Mouse (Mus musculus): ENCODE measurements around the gene Ttc23. TPM values are rescaled to one million over a fixed set of nuclear protein-coding genes. Genes with fewer than 3 reads are reported as not detected.

Ttc23 gene
- polyA plus RNA-seq, 1 experiment: 2.2 TPM

DNA sequence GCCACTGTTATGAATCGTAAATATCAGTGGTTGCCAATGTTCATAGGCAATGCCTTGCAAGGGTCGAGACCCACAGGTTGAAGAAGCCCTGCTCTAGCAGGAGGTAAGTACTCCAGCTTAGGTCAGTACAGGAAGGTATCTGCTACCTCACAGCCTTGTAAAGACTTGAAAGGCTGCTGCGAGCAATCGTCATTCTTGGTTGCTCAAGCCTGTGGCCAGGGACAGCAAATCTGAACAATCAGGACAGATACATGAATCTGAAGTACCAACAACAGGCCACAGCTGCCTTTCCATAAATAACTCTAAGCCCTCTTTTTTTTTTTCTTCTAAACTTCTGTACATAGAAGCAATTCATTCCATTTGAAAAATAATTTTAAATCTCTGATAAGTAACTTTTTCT lies 85.1 kb downstream of the Ttc23 start:
- H3K27ac ChIP-seq (ENCODE audit: insufficient read depth, low read depth, low read length): no peak overlapping the region
- TF ChIP-seq CTCF (IDR thresholded peaks at IDR 0.05; ENCODE audit: extremely low read depth, insufficient read length, insufficient replicate concordance, low read depth, low read length) (no peak), POLR2A (IDR thresholded peaks at IDR 0.05; ENCODE audit: low read depth, low read length) (no peak)
- WGBS: 74% methylated on average over 4 of the region's 4 CpGs
- no peaks in the 10 kb centered on the region for H3K4me1 ChIP-seq (ENCODE audit: control insufficient read depth, insufficient read depth, insufficient read length, low read length)
- no peak overlapping the region for H3K4me3 ChIP-seq (ENCODE audit: low read depth, low read length)
- H3K36me3 ChIP-seq (ENCODE audit: control insufficient read depth, insufficient read depth, low read length): no peaks in the 10 kb centered on the region
- H3K27me3 ChIP-seq (ENCODE audit: control insufficient read depth, insufficient read depth, low read length): no peaks in the 10 kb centered on the region

DNA sequence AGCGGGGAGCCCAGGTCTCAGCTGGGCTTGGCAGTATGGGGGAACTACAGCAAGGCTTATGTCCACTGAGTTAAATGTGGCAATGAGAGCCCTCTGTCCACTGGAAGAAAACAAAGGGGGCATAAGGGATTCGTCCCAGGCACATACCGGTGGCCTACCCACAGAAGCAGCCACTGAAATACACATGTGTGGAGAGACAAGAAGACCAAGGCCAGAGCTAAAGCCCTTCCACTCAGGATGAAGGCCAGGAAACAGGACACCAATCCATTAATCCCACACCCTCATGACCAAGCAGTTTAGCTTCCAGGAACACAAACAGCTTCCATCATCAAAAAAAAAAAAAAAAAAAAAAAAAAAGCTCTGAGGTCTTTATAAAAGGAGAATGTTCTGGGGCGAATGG lies 93.2 kb downstream of the Ttc23 start:
- Histone ChIP-seq H3K27ac (ENCODE audit: insufficient read depth, low read depth, low read length) (peak overlapping the region; percentile 9; the same call in 1 of the 2 replicates), H3K27me3 (ENCODE audit: control insufficient read depth, insufficient read depth, low read length) (no peaks in the 10 kb centered on the region), H3K4me3 (ENCODE audit: low read depth, low read length) (no peak overlapping the region), H3K4me1 (ENCODE audit: control insufficient read depth, insufficient read depth, insufficient read length, low read length) (peaks cover 3% of the 10 kb centered on the region), H3K36me3 (ENCODE audit: control insufficient read depth, insufficient read depth, low read length) (no peaks in the 10 kb centered on the region)
- 79% methylated on average over 4 of the region's 4 CpGs for WGBS
- TF ChIP-seq POLR2A (IDR thresholded peaks at IDR 0.05; ENCODE audit: low read depth, low read length) (no peak), CTCF (IDR thresholded peaks at IDR 0.05; ENCODE audit: extremely low read depth, insufficient read length, insufficient replicate concordance, low read depth, low read length) (no peak)

DNA sequence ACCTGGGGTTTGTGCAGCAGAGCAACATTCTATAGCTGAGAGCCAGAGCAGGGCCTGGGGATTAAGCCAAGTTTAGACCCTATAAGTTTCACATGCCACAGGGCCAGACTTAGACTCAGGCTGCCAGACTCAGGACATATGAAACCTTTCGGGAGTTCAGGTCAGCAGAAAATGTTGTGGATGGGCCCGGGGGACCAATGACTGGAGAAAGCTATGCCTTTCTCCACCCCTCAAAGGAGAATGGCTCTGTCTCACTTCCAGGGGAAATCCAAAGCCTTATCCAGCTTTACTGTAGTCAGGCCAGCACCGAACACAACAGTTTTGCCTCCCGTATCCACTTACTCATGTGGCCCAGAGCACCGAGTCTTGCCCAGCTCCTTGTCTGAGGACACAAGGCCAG lies 93.6 kb downstream of the Ttc23 start:
- H3K4me1 ChIP-seq (ENCODE audit: control insufficient read depth, insufficient read depth, insufficient read length, low read length): peaks cover 3% of the 10 kb centered on the region
- H3K36me3 ChIP-seq (ENCODE audit: control insufficient read depth, insufficient read depth, low read length): no peaks in the 10 kb centered on the region
- 75% methylated on average over 5 of the region's 5 CpGs for WGBS
- H3K4me3 ChIP-seq (ENCODE audit: low read depth, low read length): no peak overlapping the region
- H3K27ac ChIP-seq (ENCODE audit: insufficient read depth, low read depth, low read length): peak overlapping the region; percentile 71
- no peak for TF ChIP-seq POLR2A (IDR thresholded peaks at IDR 0.05; ENCODE audit: low read depth, low read length)
- no peak for TF ChIP-seq CTCF (IDR thresholded peaks at IDR 0.05; ENCODE audit: extremely low read depth, insufficient read length, insufficient replicate concordance, low read depth, low read length)
- H3K27me3 ChIP-seq (ENCODE audit: control insufficient read depth, insufficient read depth, low read length): no peaks in the 10 kb centered on the region

DNA sequence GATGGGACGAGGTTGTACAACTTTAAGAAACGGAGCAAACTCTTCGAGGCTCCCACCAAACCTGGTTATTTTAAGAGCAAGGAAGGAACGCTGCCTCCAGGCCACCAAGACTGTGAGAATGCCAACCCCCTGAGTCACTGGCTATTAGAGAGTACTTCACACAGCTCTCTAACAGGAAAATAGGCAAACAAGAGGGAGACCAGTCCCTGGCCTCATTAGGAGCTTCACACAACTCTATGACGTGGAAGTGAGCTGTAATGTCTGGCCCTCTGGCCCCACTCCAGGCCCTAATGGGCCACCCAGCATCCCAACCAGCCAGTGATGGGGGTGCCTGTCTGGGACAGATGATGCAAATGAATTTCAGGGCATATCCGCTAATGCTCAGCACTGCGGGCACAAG lies 94.5 kb downstream of the Ttc23 start:
- WGBS: 80% methylated on average over 7 of the region's 7 CpGs
- no peaks in the 10 kb centered on the region for H3K36me3 ChIP-seq (ENCODE audit: control insufficient read depth, insufficient read depth, low read length)
- no peaks in the 10 kb centered on the region for H3K27me3 ChIP-seq (ENCODE audit: control insufficient read depth, insufficient read depth, low read length)
- peak overlapping the region; percentile 71 for H3K27ac ChIP-seq (ENCODE audit: insufficient read depth, low read depth, low read length)
- H3K4me3 ChIP-seq (ENCODE audit: low read depth, low read length): no peak overlapping the region
- TF ChIP-seq POLR2A (IDR thresholded peaks at IDR 0.05; ENCODE audit: low read depth, low read length): no peak
- TF ChIP-seq CTCF (IDR thresholded peaks at IDR 0.05; ENCODE audit: extremely low read depth, insufficient read length, insufficient replicate concordance, low read depth, low read length): no peak
- H3K4me1 ChIP-seq (ENCODE audit: control insufficient read depth, insufficient read depth, insufficient read length, low read length): peaks cover 3% of the 10 kb centered on the region

GRCm38 (mm10) chr7:67747731-67748305 lies 100.6 kb downstream of the Ttc23 start:
- WGBS: 73% methylated on average over 4 of the region's 4 CpGs
- no peaks in the 10 kb centered on the region for H3K36me3 ChIP-seq (ENCODE audit: control insufficient read depth, insufficient read depth, low read length)
- H3K4me3 ChIP-seq (ENCODE audit: low read depth, low read length): no peak overlapping the region
- H3K27me3 ChIP-seq (ENCODE audit: control insufficient read depth, insufficient read depth, low read length): no peaks in the 10 kb centered on the region
- H3K27ac ChIP-seq (ENCODE audit: insufficient read depth, low read depth, low read length): no peak overlapping the region
- H3K4me1 ChIP-seq (ENCODE audit: control insufficient read depth, insufficient read depth, insufficient read length, low read length): no peaks in the 10 kb centered on the region
- no peak for TF ChIP-seq POLR2A (IDR thresholded peaks at IDR 0.05; ENCODE audit: low read depth, low read length)
- no peak for TF ChIP-seq CTCF (IDR thresholded peaks at IDR 0.05; ENCODE audit: extremely low read depth, insufficient read length, insufficient replicate concordance, low read depth, low read length)

DNA sequence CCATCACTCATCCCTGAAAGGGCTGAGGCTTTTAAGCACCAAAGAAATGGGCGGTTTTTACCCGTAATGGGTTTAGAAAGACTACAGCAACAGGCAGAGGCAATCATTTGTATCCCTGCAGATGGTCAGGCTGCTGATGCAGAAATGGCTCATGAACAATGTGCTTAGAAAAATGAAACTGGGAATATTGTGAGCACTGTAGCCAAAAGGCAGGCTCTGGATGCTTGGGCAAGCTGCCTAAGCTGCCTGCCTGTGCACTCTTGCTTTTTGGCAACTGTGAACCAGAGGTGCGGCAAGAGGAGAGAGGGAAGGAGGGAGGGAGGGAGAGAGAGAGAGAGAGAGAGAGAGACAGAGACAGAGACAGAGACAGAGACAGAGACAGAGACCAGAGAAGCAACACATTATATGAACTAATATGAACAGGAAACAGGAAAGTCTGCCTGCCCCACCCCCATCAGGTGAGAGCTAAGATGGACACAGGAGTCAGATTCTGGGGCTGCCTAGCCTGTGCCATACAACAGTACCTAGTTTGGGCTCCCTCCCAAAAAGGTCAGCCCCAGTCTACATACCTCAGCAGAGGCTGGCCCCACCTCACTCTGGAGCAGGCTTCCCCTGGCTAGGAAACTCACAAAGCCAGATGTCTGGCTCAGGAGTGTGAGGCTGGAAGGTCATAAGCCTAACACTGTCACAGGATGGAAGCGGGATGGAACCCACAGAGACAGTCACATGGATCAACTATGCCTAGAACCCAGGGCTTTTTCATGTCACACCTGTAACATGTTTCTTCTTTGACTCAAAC lies 102.4 kb downstream of the Ttc23 start:
- Histone ChIP-seq H3K4me1 (ENCODE audit: control insufficient read depth, insufficient read depth, insufficient read length, low read length) (no peaks in the 10 kb centered on the region), H3K36me3 (ENCODE audit: control insufficient read depth, insufficient read depth, low read length) (no peaks in the 10 kb centered on the region), H3K27me3 (ENCODE audit: control insufficient read depth, insufficient read depth, low read length) (no peaks in the 10 kb centered on the region), H3K4me3 (ENCODE audit: low read depth, low read length) (no peak overlapping the region), H3K27ac (ENCODE audit: insufficient read depth, low read depth, low read length) (0 out of 2 replicates have a peak overlapping the region, but pooled peaks have one; percentile 13)
- whole genome bisulfite sequencing: 82% methylated on average over 4 of the region's 4 CpGs
- no peak for TF ChIP-seq POLR2A (IDR thresholded peaks at IDR 0.05; ENCODE audit: low read depth, low read length)

DNA sequence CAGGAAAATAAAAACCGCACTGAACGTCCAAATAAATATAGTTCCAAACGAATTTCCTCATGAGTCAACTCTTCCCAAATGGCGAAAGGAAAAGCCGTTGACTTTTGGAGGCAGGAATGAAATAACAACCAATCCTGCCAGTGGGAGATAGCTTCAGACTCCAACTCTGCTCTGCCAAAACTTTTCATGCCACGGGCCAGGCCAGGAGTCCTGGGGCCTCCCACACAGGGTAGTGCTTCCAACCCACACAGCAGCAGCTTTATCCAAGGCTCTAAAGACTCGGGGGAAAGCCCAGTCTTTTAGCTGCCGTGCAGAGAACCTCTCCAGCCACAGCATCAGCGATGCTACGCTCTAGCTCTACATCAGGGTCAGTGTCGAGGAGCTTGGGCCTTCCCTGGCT lies 107.4 kb downstream of the Ttc23 start:
- peak overlapping the region; percentile 3; the same call in 1 of the 2 replicates for H3K27ac ChIP-seq (ENCODE audit: insufficient read depth, low read depth, low read length)
- no peak for TF ChIP-seq POLR2A (IDR thresholded peaks at IDR 0.05; ENCODE audit: low read depth, low read length)
- TF ChIP-seq CTCF (IDR thresholded peaks at IDR 0.05; ENCODE audit: extremely low read depth, insufficient read length, insufficient replicate concordance, low read depth, low read length): no peak
- peaks cover 6% of the 10 kb centered on the region for H3K27me3 ChIP-seq (ENCODE audit: control insufficient read depth, insufficient read depth, low read length)
- H3K4me3 ChIP-seq (ENCODE audit: low read depth, low read length): 0 out of 2 replicates have a peak overlapping the region, but pooled peaks have one; percentile 0
- H3K4me1 ChIP-seq (ENCODE audit: control insufficient read depth, insufficient read depth, insufficient read length, low read length): peaks cover 8% of the 10 kb centered on the region
- WGBS: 67% methylated on average over 11 of the region's 11 CpGs
- no peaks in the 10 kb centered on the region for H3K36me3 ChIP-seq (ENCODE audit: control insufficient read depth, insufficient read depth, low read length)
